Mouse (Mus musculus) intestine, embryonic 15.5 days (tissue): ENCODE measurements at regions not wholly inside any gene's neighbourhood (a gene's known extent, or its start where the extent isn't known, plus 50 kb on each side); places are given as distances from the start of the nearest gene placed in this dataset.
A peak's percentile ranks its signal among the peaks of the same experiment; 100 is the strongest.

Source experiments
- ATAC-seq: fragments of 200-750 bp; cut with Nextera tagmentation; 2 replicates; pipeline ENCODE4 v1.8.0; 2017; ENCODE audit warnings: moderate TSS enrichment, moderate library complexity
- H3K27ac ChIP-seq: fragments of 300-500 bp; sonication (generic); 2 replicates; pipeline ENCODE4 v1.5.1; 2015; ENCODE audit warnings: mild to moderate bottlenecking, inconsistent platforms
- H3K27me3 ChIP-seq: fragments of 300-500 bp; sonication (generic); replicated peaks from 2 replicates; pipeline ENCODE4 v1.6.1; 2015; ENCODE audit warnings: inconsistent platforms
- H3K36me3 ChIP-seq: fragments of 300-500 bp; sonication (generic); 2 replicates; pipeline ENCODE4 v1.6.1; 2015; ENCODE audit warnings: inconsistent platforms
- H3K4me1 ChIP-seq: fragments of 300-500 bp; sonication (generic); replicated peaks from 2 replicates; pipeline ENCODE4 v1.6.1; 2015; ENCODE audit warnings: inconsistent platforms
- H3K4me2 ChIP-seq: fragments of 300-500 bp; sonication (generic); replicated peaks from 2 replicates; pipeline ENCODE4 v1.6.1; 2015; ENCODE audit warnings: mild to moderate bottlenecking, inconsistent platforms
- H3K4me3 ChIP-seq: fragments of 300-500 bp; sonication (generic); replicated peaks from 2 replicates; pipeline ENCODE4 v1.5.1; 2015; ENCODE audit warnings: inconsistent platforms
- H3K9ac ChIP-seq: fragments of 300-500 bp; sonication (generic); 2 replicates; pipeline ENCODE4 v1.6.1; 2015; ENCODE audit warnings: inconsistent platforms
- H3K9me3 ChIP-seq: fragments of 300-500 bp; sonication (generic); 2 replicates; pipeline ENCODE4 v1.6.1; 2016; ENCODE audit warnings: inconsistent platforms
- WGBS: fragments of 180-500 bp; shearing (Covaris S2); methylation state at CpG from one replicate; pipeline ENCODE4 v1.1.7; 2015; 5-methylcytosine and 5-hydroxymethylcytosine counted together

GRCm38 (mm10) chr5:119137409-119137808, 533.1 kb upstream of the Tbx3 start:
- Histone ChIP-seq H3K27me3 (no peaks in the 10 kb centered on the region; the same call in 1 of the 2 replicates), H3K4me1 (peaks cover 8% of the 10 kb centered on the region; the same call in 1 of the 2 replicates), H3K4me3 (no peak overlapping the region), H3K36me3 (no peaks in the 10 kb centered on the region), H3K27ac (no peak overlapping the region), H3K9me3 (no peaks in the 10 kb centered on the region), H3K9ac (no peak overlapping the region), H3K4me2 (peak overlapping the region; percentile 17)
- no peak for ATAC-seq
- 37% methylated on average over 13 of the region's 13 CpGs for WGBS

GRCm38 (mm10) chr5:119137821-119138221, 532.6 kb upstream of the Tbx3 start:
- no peak for ATAC-seq

DNA sequence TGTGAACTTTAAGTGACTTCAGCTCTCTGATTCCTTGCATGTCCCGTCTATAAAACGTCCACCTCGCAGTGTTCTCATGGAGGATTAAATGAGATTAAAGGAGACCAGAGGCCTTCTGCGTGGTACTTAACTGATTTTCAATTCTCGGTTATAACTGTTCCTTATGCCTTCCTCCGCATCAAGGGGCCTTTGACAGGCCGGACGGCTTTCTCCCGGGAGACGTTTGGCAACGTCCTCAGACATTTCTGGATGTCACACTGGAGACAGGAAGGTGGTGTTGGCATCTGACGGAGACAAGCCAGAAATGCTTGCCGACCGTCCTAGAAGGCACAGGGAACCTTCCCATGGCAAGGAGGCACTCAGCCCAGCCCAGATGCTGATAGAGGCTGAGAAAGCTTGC, 532.2 kb upstream of the Tbx3 start:
- H3K27ac ChIP-seq = no peak overlapping the region
- no peak for ATAC-seq
- 59% methylated on average over 14 of the region's 14 CpGs for WGBS
- no peak overlapping the region for H3K9ac ChIP-seq
- no peak overlapping the region for H3K4me3 ChIP-seq
- H3K4me2 ChIP-seq = peak overlapping the region; percentile 11; the same call in 1 of the 2 replicates
- no peaks in the 10 kb centered on the region for H3K36me3 ChIP-seq
- peaks cover 8% of the 10 kb centered on the region; the same call in 1 of the 2 replicates for H3K4me1 ChIP-seq
- no peaks in the 10 kb centered on the region; the same call in 1 of the 2 replicates for H3K27me3 ChIP-seq
- H3K9me3 ChIP-seq = no peaks in the 10 kb centered on the region

More at GRCm38 (mm10) chr5:119137821-119138221, 532.6 kb upstream of the Tbx3 start:
- H3K9ac ChIP-seq = no peak overlapping the region
- H3K27me3 ChIP-seq = no peaks in the 10 kb centered on the region; the same call in 1 of the 2 replicates
- H3K27ac ChIP-seq = no peak overlapping the region
- no peaks in the 10 kb centered on the region for H3K36me3 ChIP-seq
- H3K4me2 ChIP-seq = peak overlapping the region; percentile 17; the same call in 1 of the 2 replicates
- no peak overlapping the region for H3K4me3 ChIP-seq
- WGBS = 50% methylated on average over 10 of the region's 10 CpGs
- peaks cover 8% of the 10 kb centered on the region; the same call in 1 of the 2 replicates for H3K4me1 ChIP-seq
- no peaks in the 10 kb centered on the region for H3K9me3 ChIP-seq

- 45% methylated on average over 7 of the region's 7 CpGs for WGBS
- no peak overlapping the region for H3K9ac ChIP-seq
- no peak overlapping the region for H3K27ac ChIP-seq
- peaks cover 8% of the 10 kb centered on the region; the same call in 1 of the 2 replicates for H3K4me1 ChIP-seq
- H3K36me3 ChIP-seq = no peaks in the 10 kb centered on the region
- H3K27me3 ChIP-seq = no peaks in the 10 kb centered on the region; the same call in 1 of the 2 replicates
- H3K9me3 ChIP-seq = no peaks in the 10 kb centered on the region
- no peak for ATAC-seq
- H3K4me2 ChIP-seq = no peak overlapping the region
- H3K4me3 ChIP-seq = no peak overlapping the region
These were observed 531.1 kb upstream of the Tbx3 start for GRCm38 (mm10) chr5:119139336-119139735.

DNA sequence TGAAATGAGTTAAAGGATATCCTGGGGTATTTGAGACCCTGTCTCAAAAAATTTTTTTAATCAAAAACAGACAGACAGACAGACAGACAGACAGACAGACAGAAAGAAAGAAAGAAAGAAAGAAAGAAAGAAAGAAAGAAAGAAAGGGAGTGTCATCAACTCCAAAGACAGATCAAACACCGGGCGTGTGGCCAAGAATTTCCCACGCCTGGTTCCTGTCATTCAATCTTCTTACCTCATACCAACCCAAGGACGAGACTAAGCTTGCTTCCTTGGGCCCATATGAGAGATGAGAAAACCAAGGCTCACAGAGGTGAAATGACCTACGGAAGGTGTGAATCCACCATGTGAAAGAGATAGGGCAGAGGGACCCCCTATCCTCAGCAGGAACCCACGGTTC, 530.7 kb upstream of the Tbx3 start:
- Histone ChIP-seq H3K27me3 (no peaks in the 10 kb centered on the region), H3K4me1 (peaks cover 8% of the 10 kb centered on the region; the same call in 1 of the 2 replicates), H3K36me3 (no peaks in the 10 kb centered on the region), H3K9ac (no peak overlapping the region), H3K4me3 (no peak overlapping the region), H3K4me2 (no peak overlapping the region), H3K27ac (no peak overlapping the region), H3K9me3 (no peaks in the 10 kb centered on the region)
- ATAC-seq = no peak
- WGBS = 75% methylated on average over 6 of the region's 6 CpGs

GRCm38 (mm10) chr5:119143411-119143810, 527.1 kb upstream of the Tbx3 start:
- Histone ChIP-seq H3K4me3 (no peak overlapping the region), H3K4me1 (peaks cover 1% of the 10 kb centered on the region; the same call in 1 of the 2 replicates), H3K9me3 (no peaks in the 10 kb centered on the region), H3K4me2 (no peak overlapping the region), H3K36me3 (no peaks in the 10 kb centered on the region), H3K27ac (no peak overlapping the region), H3K27me3 (no peaks in the 10 kb centered on the region), H3K9ac (no peak overlapping the region)
- WGBS = 40% methylated on average over 8 of the region's 8 CpGs
- no peak for ATAC-seq

DNA sequence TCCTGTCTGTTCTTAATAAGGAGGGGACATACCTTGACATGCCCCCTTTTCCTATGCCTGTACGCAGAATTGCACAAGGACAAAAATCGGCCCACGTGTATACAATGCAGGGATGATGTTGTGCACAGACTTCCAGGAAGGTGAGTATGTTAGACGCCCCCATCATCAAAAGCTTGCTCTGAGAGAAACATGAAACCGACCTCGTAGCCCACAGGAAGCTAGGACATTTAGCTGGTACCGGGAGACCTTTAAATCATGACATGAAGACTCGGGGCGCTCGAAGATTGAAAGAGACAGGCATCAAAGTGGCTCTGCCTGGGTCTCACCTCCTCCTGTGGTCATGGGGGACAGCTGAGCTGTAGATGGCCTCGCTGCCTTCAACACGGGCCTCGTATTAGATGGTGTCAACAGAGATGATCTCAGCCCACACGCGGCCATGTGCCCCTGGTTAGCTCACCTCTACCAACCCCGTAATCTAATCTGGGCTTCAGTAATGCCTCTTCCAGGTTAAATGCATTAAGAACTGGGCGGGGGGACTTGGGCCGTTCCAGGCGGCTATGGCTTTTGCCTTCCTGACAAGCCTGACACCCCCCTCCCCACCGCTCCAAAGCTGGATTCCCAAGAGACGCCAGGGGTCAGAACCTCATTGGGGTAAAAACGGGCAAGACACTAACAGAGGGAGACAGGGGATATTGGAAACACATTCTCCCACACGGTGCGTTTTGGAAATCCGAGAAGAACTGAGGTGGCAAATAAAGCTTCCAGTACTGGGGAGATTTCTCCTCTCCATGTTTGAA, 520.9 kb upstream of the Tbx3 start:
- 81% methylated on average over 25 of the region's 25 CpGs for WGBS
- ATAC-seq = no peak
- H3K4me1 ChIP-seq = no peaks in the 10 kb centered on the region

DNA sequence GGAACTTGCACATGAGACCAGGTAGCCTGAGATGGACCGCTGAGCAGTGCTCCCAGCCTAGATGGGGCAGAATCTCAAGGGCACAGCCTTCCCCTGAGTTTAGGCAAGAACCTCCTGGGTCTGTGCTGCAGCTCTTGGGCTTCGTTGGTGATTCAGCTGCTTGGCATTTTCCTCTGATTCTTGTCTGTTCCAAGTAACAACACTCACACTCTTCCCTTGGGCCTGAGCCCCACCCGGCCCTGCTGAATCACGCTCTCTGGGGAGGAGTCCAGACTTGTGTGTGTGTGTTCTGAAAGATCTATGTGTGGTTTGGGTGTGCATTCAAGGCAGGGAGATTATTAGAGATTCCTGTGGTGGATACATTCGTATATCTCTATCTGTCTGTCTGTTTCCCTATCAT, 517.4 kb upstream of the Tbx3 start:
- no peak overlapping the region for H3K27ac ChIP-seq
- no peak overlapping the region for H3K4me3 ChIP-seq
- no peak for ATAC-seq
- H3K9ac ChIP-seq = no peak overlapping the region
- H3K4me2 ChIP-seq = no peak overlapping the region
- H3K9me3 ChIP-seq = no peaks in the 10 kb centered on the region
- H3K27me3 ChIP-seq = no peaks in the 10 kb centered on the region
- no peaks in the 10 kb centered on the region for H3K4me1 ChIP-seq
- 85% methylated on average over 5 of the region's 5 CpGs for WGBS
- no peaks in the 10 kb centered on the region for H3K36me3 ChIP-seq

More for the DNA sequence above, 520.9 kb upstream of the Tbx3 start:
- Histone ChIP-seq H3K4me2 (no peak overlapping the region), H3K9me3 (no peaks in the 10 kb centered on the region), H3K4me3 (no peak overlapping the region), H3K27ac (no peak overlapping the region), H3K9ac (no peak overlapping the region), H3K36me3 (no peaks in the 10 kb centered on the region), H3K27me3 (no peaks in the 10 kb centered on the region)

- no peaks in the 10 kb centered on the region for H3K36me3 ChIP-seq
- H3K27me3 ChIP-seq = no peaks in the 10 kb centered on the region
- H3K27ac ChIP-seq = no peak overlapping the region
- H3K4me1 ChIP-seq = no peaks in the 10 kb centered on the region
- no peak overlapping the region for H3K4me2 ChIP-seq
- no peaks in the 10 kb centered on the region for H3K9me3 ChIP-seq
- H3K4me3 ChIP-seq = no peak overlapping the region
- 82% methylated on average over 6 of the region's 6 CpGs for WGBS
- ATAC-seq = no peak
- no peak overlapping the region for H3K9ac ChIP-seq
These were observed 513.8 kb upstream of the Tbx3 start for GRCm38 (mm10) chr5:119156638-119157037.

DNA sequence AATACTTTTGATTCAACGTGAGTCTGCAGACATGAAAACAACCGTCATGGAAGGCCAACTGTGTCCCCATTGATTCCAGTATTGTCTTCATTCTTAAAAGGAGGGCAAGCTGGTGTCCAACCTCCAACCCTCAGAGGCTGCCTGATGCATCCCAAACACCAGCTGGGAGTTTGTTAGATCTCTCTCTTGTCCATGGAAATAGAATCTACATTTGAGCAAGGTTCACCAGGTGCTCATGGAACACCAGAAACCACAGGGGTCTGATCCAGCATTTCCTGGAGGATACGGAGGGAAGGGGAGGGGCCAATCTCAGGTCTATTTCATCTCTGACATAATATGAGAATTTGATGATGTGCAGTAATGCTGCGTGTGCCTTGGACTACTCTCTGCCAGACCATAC, 512.3 kb upstream of the Tbx3 start:
- no peaks in the 10 kb centered on the region for H3K36me3 ChIP-seq
- no peaks in the 10 kb centered on the region for H3K27me3 ChIP-seq
- H3K27ac ChIP-seq = no peak overlapping the region
- ATAC-seq = no peak
- no peak overlapping the region for H3K9ac ChIP-seq
- no peaks in the 10 kb centered on the region for H3K4me1 ChIP-seq
- no peaks in the 10 kb centered on the region for H3K9me3 ChIP-seq
- WGBS = 77% methylated on average over 4 of the region's 4 CpGs
- H3K4me2 ChIP-seq = no peak overlapping the region
- no peak overlapping the region for H3K4me3 ChIP-seq

- Histone ChIP-seq H3K4me3 (no peak overlapping the region), H3K36me3 (no peaks in the 10 kb centered on the region), H3K4me2 (no peak overlapping the region), H3K4me1 (no peaks in the 10 kb centered on the region), H3K9me3 (no peaks in the 10 kb centered on the region), H3K9ac (no peak overlapping the region), H3K27ac (no peak overlapping the region), H3K27me3 (no peaks in the 10 kb centered on the region)
- ATAC-seq = no peak
- 91% methylated on average over 13 of the region's 13 CpGs for WGBS
These were observed 508.3 kb upstream of the Tbx3 start for GRCm38 (mm10) chr5:119162132-119162675.

DNA sequence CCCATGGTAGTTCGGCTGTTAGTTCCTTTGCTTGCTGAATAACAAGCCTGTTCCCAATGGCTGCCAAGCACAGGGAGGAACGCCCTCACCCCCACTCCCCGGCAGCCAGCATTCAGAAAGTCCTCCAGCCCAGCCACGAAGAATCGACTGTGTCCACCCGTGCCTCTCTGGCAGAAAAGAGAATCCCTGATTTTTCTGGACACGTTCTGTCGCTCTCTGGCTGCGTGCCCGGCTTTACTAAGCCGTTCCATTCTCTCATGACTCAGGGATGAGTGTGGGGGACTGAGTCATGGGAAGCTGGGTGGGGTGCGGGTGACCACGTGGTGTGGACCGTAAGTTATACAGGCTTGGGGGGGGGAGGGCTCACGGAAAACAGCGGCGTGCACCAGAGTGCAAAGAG, 502.8 kb upstream of the Tbx3 start:
- 60% methylated on average over 17 of the region's 17 CpGs for WGBS
- no peaks in the 10 kb centered on the region for H3K36me3 ChIP-seq
- H3K27me3 ChIP-seq = no peaks in the 10 kb centered on the region
- peak; percentile 71 for ATAC-seq
- H3K9ac ChIP-seq = no peak overlapping the region
- H3K4me2 ChIP-seq = no peak overlapping the region
- H3K4me3 ChIP-seq = no peak overlapping the region
- H3K27ac ChIP-seq = no peak overlapping the region
- H3K4me1 ChIP-seq = no peaks in the 10 kb centered on the region
- no peaks in the 10 kb centered on the region for H3K9me3 ChIP-seq

DNA sequence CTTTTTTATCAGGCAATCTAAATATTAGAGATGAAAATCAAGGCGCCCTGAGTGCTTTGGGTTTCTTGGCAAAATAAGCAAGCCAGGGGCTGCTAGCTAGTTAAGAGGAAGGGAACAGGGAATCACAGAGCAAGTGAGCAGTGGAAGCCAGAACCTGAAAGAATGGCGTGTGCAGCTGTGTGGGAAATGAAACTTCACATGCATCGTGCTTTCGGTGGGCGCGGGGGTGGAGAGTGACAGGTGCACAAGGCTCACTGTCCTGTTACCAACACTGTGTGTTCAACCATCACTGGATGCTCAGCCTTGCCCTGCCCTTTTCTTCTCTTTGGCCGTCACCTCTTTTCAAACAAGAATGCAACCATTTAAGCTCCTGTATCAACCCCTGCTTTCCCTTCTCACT, 501.2 kb upstream of the Tbx3 start:
- WGBS = 88% methylated on average over 7 of the region's 7 CpGs
- Histone ChIP-seq H3K9ac (no peak overlapping the region), H3K4me1 (no peaks in the 10 kb centered on the region), H3K9me3 (no peaks in the 10 kb centered on the region), H3K27ac (no peak overlapping the region), H3K36me3 (no peaks in the 10 kb centered on the region), H3K27me3 (no peaks in the 10 kb centered on the region), H3K4me3 (no peak overlapping the region), H3K4me2 (no peak overlapping the region)
- ATAC-seq = no peak
